11 mouse cellular contexts compared by ENCODE assay signal in genomic region chr8:123004033-123004922, GRCm38 (mm10). TPM values are rescaled to one million over a fixed set of nuclear protein-coding genes. Genes with fewer than 3 reads are reported as not detected.
DNase-seq lines count a peak whose midpoint lies in the region; ATAC-seq lines count a peak whose summit lies in the region.
"Had no signal": no experiment of that assay in that cellular context is flagged by ENCODE, and none has a peak within 500 bp of the region (broad histone marks: within the 10 kb centered on the region; RNA-seq: fewer than 3 reads in every experiment).

No protein-coding gene starts in this region.

- no peaks in the 10 kb centered on the region for H3K9me3 ChIP-seq in heart, embryonic 13.5 days
- H3K9me3 ChIP-seq in heart, embryonic 10.5 days, result no peaks in the 10 kb centered on the region
- H3K9me3 ChIP-seq in lung, embryonic 16.5 days (ENCODE audit: control insufficient read depth, low read length), result no peaks in the 10 kb centered on the region
- no peaks in the 10 kb centered on the region for H3K9me3 ChIP-seq in embryonic facial prominence, embryonic 13.5 days
- H3K9me3 ChIP-seq in stomach, embryonic 16.5 days (replicated peaks; ENCODE audit: control insufficient read depth, low read length), result no peaks in the 10 kb centered on the region
- H3K9me3 ChIP-seq: hindbrain, embryonic 15.5 days; neural tube, embryonic 12.5 days; stomach, embryonic 15.5 days had no signal

- H3K27me3 ChIP-seq in heart, embryonic 13.5 days (replicated peaks), result no peaks in the 10 kb centered on the region
- no peaks in the 10 kb centered on the region for H3K27me3 ChIP-seq in heart, embryonic 10.5 days (ENCODE audit: insufficient read depth, poor library complexity, severe bottlenecking)
- no peaks in the 10 kb centered on the region for H3K27me3 ChIP-seq in lung, embryonic 16.5 days (ENCODE audit: control insufficient read depth, insufficient read depth, low read depth, low read length)
- H3K27me3 ChIP-seq in embryonic facial prominence, embryonic 13.5 days, result no peaks in the 10 kb centered on the region
- H3K27me3 ChIP-seq in stomach, embryonic 16.5 days (ENCODE audit: control insufficient read depth, insufficient read depth, low read length), result no peaks in the 10 kb centered on the region
- H3K27me3 ChIP-seq: hindbrain, embryonic 15.5 days; neural tube, embryonic 12.5 days; stomach, embryonic 15.5 days had no signal

- 60% methylated on average over 14 of the region's 14 CpGs for WGBS in heart, embryonic 13.5 days
- WGBS in heart, embryonic 10.5 days, result 67% methylated on average over 14 of the region's 14 CpGs
- WGBS in lung, embryonic 16.5 days, result 51% methylated on average over 14 of the region's 14 CpGs
- whole genome bisulfite sequencing in embryonic facial prominence, embryonic 13.5 days, result 58% methylated on average over 14 of the region's 14 CpGs
- 50% methylated on average over 14 of the region's 14 CpGs for WGBS in stomach, embryonic 16.5 days

- peak overlapping the region; percentile 24; the same call in 1 of the 2 replicates for H3K27ac ChIP-seq in heart, embryonic 13.5 days (replicated peaks)
- no peak overlapping the region for H3K27ac ChIP-seq in heart, embryonic 10.5 days
- no peak overlapping the region for H3K27ac ChIP-seq in lung, embryonic 16.5 days (ENCODE audit: low read length)
- H3K27ac ChIP-seq in embryonic facial prominence, embryonic 13.5 days, result peak overlapping the region; percentile 24; the same call in 1 of the 2 replicates
- H3K27ac ChIP-seq in stomach, embryonic 16.5 days (ENCODE audit: low read length), result peak overlapping the region; percentile 29; the same call in 1 of the 2 replicates
- H3K27ac ChIP-seq: hindbrain, embryonic 15.5 days; neural tube, embryonic 12.5 days; stomach, embryonic 15.5 days had no signal

- no peak overlapping the region for H3K4me3 ChIP-seq in heart, embryonic 13.5 days
- H3K4me3 ChIP-seq in heart, embryonic 10.5 days, result no peak overlapping the region
- H3K4me3 ChIP-seq in lung, embryonic 16.5 days (ENCODE audit: low read length), result no peak overlapping the region
- no peak overlapping the region for H3K4me3 ChIP-seq in embryonic facial prominence, embryonic 13.5 days
- H3K4me3 ChIP-seq in stomach, embryonic 16.5 days (replicated peaks; ENCODE audit: low read length), result no peak overlapping the region
- H3K4me3 ChIP-seq: hindbrain, embryonic 15.5 days; neural tube, embryonic 12.5 days; stomach, embryonic 15.5 days had no signal

- peaks cover 75% of the 10 kb centered on the region for H3K4me1 ChIP-seq in heart, embryonic 13.5 days
- H3K4me1 ChIP-seq in heart, embryonic 10.5 days, result peaks cover 43% of the 10 kb centered on the region
- H3K4me1 ChIP-seq in lung, embryonic 16.5 days (replicated peaks; ENCODE audit: control insufficient read depth, insufficient read depth, low read length), result peaks cover 28% of the 10 kb centered on the region
- peaks cover 48% of the 10 kb centered on the region for H3K4me1 ChIP-seq in embryonic facial prominence, embryonic 13.5 days
- H3K4me1 ChIP-seq in stomach, embryonic 16.5 days (ENCODE audit: control insufficient read depth, insufficient read depth, low read length), result peaks cover 15% of the 10 kb centered on the region; the same call in 1 of the 2 replicates

- H3K4me2 ChIP-seq in heart, embryonic 13.5 days, result peak overlapping the region; percentile 7; the same call in 1 of the 2 replicates
- no peak overlapping the region for H3K4me2 ChIP-seq in lung, embryonic 16.5 days (ENCODE audit: low read depth, low read length)
- no peak overlapping the region for H3K4me2 ChIP-seq in embryonic facial prominence, embryonic 13.5 days
- no peak overlapping the region for H3K4me2 ChIP-seq in stomach, embryonic 16.5 days (ENCODE audit: low read depth, low read length)
- H3K4me2 ChIP-seq: hindbrain, embryonic 15.5 days; neural tube, embryonic 12.5 days; stomach, embryonic 15.5 days had no signal

- no peaks in the 10 kb centered on the region for H3K36me3 ChIP-seq in heart, embryonic 13.5 days
- H3K36me3 ChIP-seq in heart, embryonic 10.5 days, result no peaks in the 10 kb centered on the region
- H3K36me3 ChIP-seq in lung, embryonic 16.5 days (ENCODE audit: control insufficient read depth, insufficient read depth, low read length), result no peaks in the 10 kb centered on the region
- H3K36me3 ChIP-seq in embryonic facial prominence, embryonic 13.5 days, result no peaks in the 10 kb centered on the region
- H3K36me3 ChIP-seq in stomach, embryonic 16.5 days (ENCODE audit: control insufficient read depth, insufficient read depth, low read length), result no peaks in the 10 kb centered on the region
- H3K36me3 ChIP-seq: hindbrain, embryonic 15.5 days; neural tube, embryonic 12.5 days; stomach, embryonic 15.5 days had no signal

- peak overlapping the region; percentile 58; the same call in 1 of the 2 replicates for H3K9ac ChIP-seq in heart, embryonic 13.5 days
- no peak overlapping the region for H3K9ac ChIP-seq in lung, embryonic 16.5 days (ENCODE audit: low read length)
- H3K9ac ChIP-seq in embryonic facial prominence, embryonic 13.5 days, result no peak overlapping the region
- no peak overlapping the region for H3K9ac ChIP-seq in stomach, embryonic 16.5 days (ENCODE audit: low read length)
- H3K9ac ChIP-seq: hindbrain, embryonic 15.5 days; neural tube, embryonic 12.5 days; stomach, embryonic 15.5 days had no signal

- ATAC-seq in heart, embryonic 13.5 days (ENCODE audit: extremely low read depth, insufficient number of reproducible peaks, low FRiP score, low TSS enrichment), result no peak
- ATAC-seq in lung, embryonic 16.5 days (ENCODE audit: low read depth), result 0 out of 2 replicates have a peak, but pooled peaks have one; percentile 41
- ATAC-seq in embryonic facial prominence, embryonic 13.5 days (ENCODE audit: insufficient number of reproducible peaks, insufficient read depth, low FRiP score, low TSS enrichment, low read depth), result no peak
- no peak for ATAC-seq in stomach, embryonic 16.5 days (ENCODE audit: insufficient read depth, low FRiP score)

- no peak for DNase-seq in heart, embryonic 10.5 days (ENCODE audit: low spot score)
- no peak for DNase-seq in lung, postnatal 25 days (ENCODE audit: low spot score)
- DNase-seq in left cerebral cortex, adult 18-20 months (ENCODE audit: low spot score in 2 of 2), result no peak
- DNase-seq: kidney, postnatal 36 days had no signal

RNA-seq across cellular contexts. Expression of gene Ankrd11, which starts 37.8 kb away (rescaled TPM):
- polyA plus RNA-seq in heart, embryonic 13.5 days (2015; fragmentation: Nextera tagmentation; extraction: Ambion mirVana), result 18.8 and 20.3 TPM in 2 replicates
- 32.9 TPM in 2 replicates for polyA plus RNA-seq in heart, embryonic 10.5 days (2016; fragmentation: Nextera tagmentation; extraction: Ambion mirVana)
- 23.9 and 25.8 TPM in 2 replicates for polyA plus RNA-seq in lung, embryonic 16.5 days (2015; fragmentation: Nextera tagmentation; extraction: Ambion mirVana)
- polyA plus RNA-seq in embryonic facial prominence, embryonic 13.5 days (2015; fragmentation: Nextera tagmentation; extraction: Ambion mirVana), result 40.9 and 44.1 TPM in 2 replicates
- polyA plus RNA-seq in stomach, embryonic 16.5 days (2015; fragmentation: Nextera tagmentation; extraction: Ambion mirVana), result 23.1 and 24.6 TPM in 2 replicates
- total RNA-seq in left cerebral cortex, adult 18-20 months (2021), result 100 to 1,000 TPM; 154 to 164 TPM

RNA-seq across cellular contexts. Expression of gene Spg7, which starts 58.5 kb away (rescaled TPM):
- 62.2 and 62.7 TPM in 2 replicates for polyA plus RNA-seq in heart, embryonic 13.5 days (2015; fragmentation: Nextera tagmentation; extraction: Ambion mirVana)
- 57.4 and 63.0 TPM in 2 replicates for polyA plus RNA-seq in heart, embryonic 10.5 days (2016; fragmentation: Nextera tagmentation; extraction: Ambion mirVana)
- 43.7 and 46.4 TPM in 2 replicates for polyA plus RNA-seq in lung, embryonic 16.5 days (2015; fragmentation: Nextera tagmentation; extraction: Ambion mirVana)
- polyA plus RNA-seq in embryonic facial prominence, embryonic 13.5 days (2015; fragmentation: Nextera tagmentation; extraction: Ambion mirVana), result 47.9 and 49.8 TPM in 2 replicates
- 43.0 and 44.8 TPM in 2 replicates for polyA plus RNA-seq in stomach, embryonic 16.5 days (2015; fragmentation: Nextera tagmentation; extraction: Ambion mirVana)
- 10 to 100 TPM; 56.2 to 66.7 TPM for total RNA-seq in left cerebral cortex, adult 18-20 months (2021)

Comparison
In these comparisons a context has a peak if more than half of its experiments do, and no peak if none do; other contexts are left out.
1. H3K27ac ChIP-seq: peak in heart, embryonic 13.5 days (single experiment), embryonic facial prominence, embryonic 13.5 days (single experiment) and stomach, embryonic 16.5 days (single experiment); none in heart, embryonic 10.5 days (single experiment) and lung, embryonic 16.5 days (single experiment).